Mouse (Mus musculus) embryonic facial prominence, embryonic 13.5 days (tissue): ENCODE results near the gene Hnrnpr. TPM values are rescaled to one million over a fixed set of nuclear protein-coding genes. Genes with fewer than 3 reads are reported as not detected.

Experiments used
- polyA plus RNA-seq: library from polyadenylated mRNA; unstranded; fragments of >200 nt; fragmentation: Nextera tagmentation; extraction: Ambion mirVana; gene quantifications from 2 replicates; pipeline ENCODE4 v1.2.1, GENCODE M21; 2015

Gene Hnrnpr
- polyA plus RNA-seq, 1 experiment from 2014 or later, result 256 TPM

Other genes with a start within 250 kb of the Hnrnpr start
- 540 and 613 TPM in 2 replicates for gene Id3, start 167.4 kb upstream of the Hnrnpr start, polyA plus RNA-seq
- 6.4 and 7.1 TPM in 2 replicates for gene E2f2, start 138.5 kb upstream of the Hnrnpr start, polyA plus RNA-seq
- gene Asap3, start 104.6 kb upstream of the Hnrnpr start, polyA plus RNA-seq, result 10.9 and 11.6 TPM in 2 replicates
- 3.6 and 7.3 TPM in 2 replicates for gene Tcea3, start 63.2 kb upstream of the Hnrnpr start, polyA plus RNA-seq
- gene Zfp46, start 26.3 kb upstream of the Hnrnpr start, polyA plus RNA-seq, result 25.2 and 30.5 TPM in 2 replicates
- 0.52 and 0.56 TPM in 2 replicates for gene Htr1d, start 112.6 kb downstream of the Hnrnpr start, polyA plus RNA-seq
- gene 6030445D17Rik, start 151.3 kb downstream of the Hnrnpr start, polyA plus RNA-seq, result 0.35 TPM in 1 of 2 replicates, not detected in the other
- gene Luzp1, start 158.8 kb downstream of the Hnrnpr start, polyA plus RNA-seq, result 132 and 164 TPM in 2 replicates